Mouse (Mus musculus): ENCODE results near the gene Cacnb3.
A peak's percentile ranks its signal among the peaks of the same experiment; 100 is the strongest.

Cacnb3 gene

DNA sequence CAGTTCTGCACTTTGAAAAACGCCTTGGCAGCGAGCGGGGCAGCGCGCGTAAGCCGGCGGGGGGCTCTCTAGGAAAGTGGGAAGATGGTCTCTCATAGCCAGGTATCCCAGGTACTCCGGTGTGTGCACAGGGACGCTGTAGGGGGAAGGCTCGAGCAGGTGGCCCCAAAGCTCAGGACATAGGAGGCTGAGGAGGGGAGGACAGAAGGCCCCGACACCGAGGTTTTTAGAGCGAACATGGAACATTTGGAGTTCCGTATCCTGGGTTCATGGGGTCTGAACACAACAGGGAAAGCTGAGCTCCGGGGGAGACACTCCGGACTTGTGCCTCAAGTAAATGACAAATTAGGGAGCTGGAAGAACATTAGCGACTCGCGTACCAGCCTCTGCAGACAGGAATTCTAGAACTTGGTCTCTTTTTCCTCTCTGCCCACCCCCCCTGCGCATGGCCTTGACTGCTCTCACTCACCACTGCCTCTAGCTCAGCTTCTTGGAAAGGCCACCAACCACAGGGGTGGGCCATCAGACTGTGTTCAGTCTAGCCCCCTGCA lies 4.7 kb downstream of the Cacnb3 start:
- no peak for DNase-seq (ENCODE audit: low spot score in 2 of 2)

DNA sequence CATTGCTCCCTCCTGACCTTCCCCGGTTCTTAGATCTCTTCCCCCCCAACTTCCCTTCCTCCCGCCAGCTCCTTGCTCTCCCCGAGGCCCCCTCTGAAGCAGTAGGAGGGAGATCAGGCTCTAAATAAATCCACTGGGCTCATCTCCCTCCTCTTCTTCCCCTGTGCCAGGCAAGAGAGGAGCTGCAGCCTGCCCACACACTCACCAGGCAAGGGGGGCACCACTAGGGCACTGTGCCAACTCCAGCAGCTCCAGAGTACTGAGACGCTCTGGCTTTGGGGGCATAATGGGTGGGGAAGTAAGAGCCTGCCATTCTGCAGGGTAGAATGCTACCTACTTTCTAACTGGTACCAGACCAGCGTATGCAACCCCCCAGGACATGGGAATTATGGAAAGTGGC lies 5.9 kb downstream of the Cacnb3 start:
- no peak for DNase-seq (ENCODE audit: low spot score in 2 of 2)

DNA sequence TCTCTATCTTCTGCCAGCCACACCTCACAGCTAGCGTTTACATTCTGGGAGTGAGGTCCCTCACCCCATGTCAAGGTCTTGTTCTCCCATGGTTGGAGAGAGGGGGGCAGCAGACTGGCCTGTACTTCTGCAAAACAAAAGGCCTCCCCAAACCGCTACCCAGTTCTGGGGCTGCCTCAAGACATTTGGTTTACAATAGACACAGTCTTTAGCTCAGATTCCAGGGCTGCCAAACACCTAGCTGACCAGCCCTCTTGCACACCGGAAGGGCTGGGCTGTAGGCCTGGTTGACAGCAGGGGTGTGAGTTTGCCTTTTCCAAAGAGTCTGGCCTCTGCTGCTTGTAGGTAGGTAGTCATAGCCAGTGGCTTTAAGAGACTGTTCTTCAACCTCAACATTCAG lies 6.5 kb downstream of the Cacnb3 start:
- DNase-seq (ENCODE audit: low spot score in 2 of 2) = no peak

DNA sequence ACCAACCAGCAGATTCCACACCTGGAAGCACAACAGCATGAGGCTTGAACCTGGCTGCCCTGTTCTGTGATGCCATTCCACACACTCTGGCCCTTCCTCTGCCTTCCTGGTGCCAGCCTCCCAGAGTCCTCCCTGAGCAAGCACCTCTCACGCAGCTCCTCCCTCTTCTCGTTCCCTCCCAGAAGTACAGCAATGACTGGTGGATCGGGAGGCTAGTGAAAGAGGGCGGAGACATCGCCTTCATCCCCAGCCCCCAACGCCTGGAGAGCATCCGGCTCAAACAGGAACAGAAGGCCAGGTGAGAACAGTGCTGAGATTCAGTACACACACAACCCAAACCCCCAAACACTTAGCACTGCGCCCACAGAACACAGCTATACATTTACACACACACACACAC lies 9.5 kb downstream of the Cacnb3 start:
- no peak for DNase-seq (ENCODE audit: low spot score in 2 of 2)

DNA sequence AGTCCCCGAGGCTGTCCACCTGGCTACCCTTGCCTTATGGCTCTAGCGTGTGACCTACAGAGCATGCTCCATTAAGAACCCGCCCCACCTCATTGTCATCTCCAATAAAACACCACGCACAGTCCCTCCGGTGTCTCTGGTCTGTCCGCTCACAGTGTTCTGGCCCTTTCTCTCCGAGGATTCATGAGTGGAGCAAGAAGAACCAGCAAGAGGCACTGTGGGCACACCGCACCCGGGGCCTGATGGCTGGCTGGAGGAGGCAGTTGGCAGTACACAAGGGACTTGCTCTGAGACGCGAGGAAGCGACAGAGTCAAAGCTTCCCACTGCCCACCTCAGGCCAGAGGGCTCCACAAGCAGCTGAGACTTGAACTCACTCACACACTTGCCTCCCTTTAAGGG lies 13.8 kb downstream of the Cacnb3 start:
- DNase-seq (ENCODE audit: low spot score in 2 of 2) = no peak

DNA sequence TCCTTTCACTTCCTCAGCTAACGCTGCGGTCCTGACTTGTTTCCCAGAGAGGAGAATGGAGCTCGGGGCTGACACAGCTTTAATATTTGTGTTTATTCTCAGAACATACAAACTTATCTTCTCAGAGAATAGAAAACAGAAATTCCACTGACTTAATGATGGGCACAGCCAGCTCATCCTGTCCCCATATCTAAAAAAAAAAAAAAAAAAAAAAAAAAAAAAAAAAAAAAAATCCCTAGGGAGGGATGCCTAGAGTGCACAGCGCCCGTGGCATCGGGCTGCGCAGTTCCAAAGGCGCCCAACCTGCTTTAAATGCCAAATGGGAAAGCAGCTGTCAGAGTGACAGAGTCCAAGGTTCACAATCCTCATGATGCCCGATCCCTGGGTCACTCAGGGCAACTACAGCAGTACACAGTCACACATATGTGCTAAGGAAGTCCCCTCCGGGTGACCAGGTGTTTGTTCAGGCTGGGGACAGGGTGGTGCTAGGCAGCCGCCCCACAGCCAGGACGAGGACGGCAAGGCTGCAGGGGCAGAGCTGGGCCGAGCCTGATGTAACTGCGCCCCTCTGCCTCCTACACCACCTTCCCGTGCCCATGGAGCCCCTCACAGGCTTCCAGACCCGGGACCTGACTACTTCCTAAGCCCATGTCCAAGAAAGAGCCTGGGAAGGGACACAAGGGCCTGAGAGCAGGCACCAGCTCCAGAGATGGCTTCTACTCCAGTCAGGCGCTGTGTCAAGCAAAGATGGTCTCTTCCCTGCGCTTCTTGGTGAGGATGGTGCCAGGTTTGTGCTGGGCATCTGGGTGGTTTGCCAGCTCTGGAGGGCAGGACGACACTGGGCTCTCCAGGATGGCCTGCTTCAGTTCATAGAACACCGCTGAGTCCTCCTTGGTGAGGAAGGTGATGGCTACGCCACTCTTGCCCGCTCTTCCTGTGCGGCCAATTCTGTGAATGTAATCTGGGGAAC lies 14.7 kb downstream of the Cacnb3 start:
- DNase-seq (ENCODE audit: low spot score in 2 of 2) = no peak

DNA sequence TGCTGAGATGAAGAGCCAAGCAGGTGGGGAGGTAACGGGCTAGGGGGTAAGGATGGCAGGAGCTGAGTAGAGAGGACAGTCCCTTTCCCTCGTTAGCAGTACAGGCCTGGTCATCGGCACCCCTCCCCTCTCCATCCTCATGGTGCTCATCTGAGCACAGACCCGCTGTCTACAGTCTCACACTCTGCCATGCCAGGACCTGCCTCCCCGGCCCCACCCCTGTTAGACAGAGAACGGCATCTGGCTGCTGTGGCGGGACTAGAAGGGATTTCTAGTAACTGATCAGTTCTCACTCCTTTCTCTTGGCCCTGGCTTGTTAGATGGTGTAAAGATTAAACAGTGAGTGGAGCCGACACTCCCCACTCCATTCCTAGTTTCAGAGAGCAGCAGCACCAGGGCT lies 16.1 kb downstream of the Cacnb3 start:
- DNase-seq (ENCODE audit: low spot score in 2 of 2) = no peak

DNA sequence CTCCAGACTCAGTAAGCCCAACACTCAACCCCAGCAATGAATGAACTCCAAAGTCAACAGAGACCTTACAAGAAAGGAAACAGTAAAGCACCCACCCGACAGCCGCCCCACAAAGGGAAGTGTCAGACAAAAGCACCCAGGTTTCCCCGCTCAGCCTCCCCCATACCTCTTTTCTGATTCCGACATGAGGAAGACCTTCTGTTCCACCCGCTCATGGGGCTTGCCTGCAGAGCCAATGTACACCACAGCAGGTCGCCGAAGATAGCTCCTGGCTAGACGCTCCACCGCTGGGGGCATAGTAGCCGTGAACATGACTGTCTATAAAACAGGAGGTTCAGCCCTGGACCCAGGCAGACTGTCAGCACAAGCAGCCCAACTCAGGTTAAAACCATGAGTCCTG lies 16.7 kb downstream of the Cacnb3 start:
- no peak for DNase-seq (ENCODE audit: low spot score in 2 of 2)

DNA sequence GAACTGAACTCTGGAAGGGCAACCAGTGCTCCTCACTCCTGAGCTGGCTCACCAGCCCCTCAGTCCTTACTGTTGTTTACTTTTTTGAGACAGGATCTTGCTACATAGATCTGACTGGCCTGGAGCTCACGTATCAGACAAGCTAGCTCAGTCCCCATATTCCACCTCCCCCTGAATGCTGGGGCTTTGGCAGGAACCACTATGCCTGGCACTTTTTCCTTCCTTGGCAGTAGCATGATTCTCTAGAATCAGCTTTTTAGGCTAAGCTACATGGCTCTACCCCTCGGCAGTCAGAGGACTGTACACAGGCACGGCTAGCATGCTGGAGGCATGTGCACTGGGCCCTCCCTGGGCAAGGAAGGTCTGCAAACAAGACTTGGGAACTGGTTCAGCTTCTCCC lies 17.4 kb downstream of the Cacnb3 start:
- no peak for DNase-seq (ENCODE audit: low spot score in 2 of 2)

DNA sequence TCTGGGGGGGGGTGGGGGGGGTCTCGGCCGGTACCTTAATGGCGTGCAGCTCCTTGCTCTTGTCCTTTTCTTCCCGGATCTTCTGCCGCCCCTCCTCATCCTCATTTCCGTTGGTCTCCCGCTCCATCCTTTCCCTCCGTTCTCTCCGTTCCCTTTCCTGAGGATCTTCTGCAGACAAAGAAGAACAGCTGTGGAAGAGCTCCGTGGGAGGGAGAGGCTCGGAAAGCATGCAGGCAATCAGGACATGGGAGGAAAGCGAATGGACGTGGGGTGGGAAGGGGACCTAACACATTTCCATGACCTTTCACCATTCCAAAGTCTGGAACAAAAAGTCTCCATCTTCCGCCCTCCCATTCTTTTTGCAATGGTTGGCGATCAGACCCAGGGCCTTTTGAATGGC lies 20.8 kb downstream of the Cacnb3 start:
- DNase-seq (ENCODE audit: low spot score in 2 of 2) = no peak

DNA sequence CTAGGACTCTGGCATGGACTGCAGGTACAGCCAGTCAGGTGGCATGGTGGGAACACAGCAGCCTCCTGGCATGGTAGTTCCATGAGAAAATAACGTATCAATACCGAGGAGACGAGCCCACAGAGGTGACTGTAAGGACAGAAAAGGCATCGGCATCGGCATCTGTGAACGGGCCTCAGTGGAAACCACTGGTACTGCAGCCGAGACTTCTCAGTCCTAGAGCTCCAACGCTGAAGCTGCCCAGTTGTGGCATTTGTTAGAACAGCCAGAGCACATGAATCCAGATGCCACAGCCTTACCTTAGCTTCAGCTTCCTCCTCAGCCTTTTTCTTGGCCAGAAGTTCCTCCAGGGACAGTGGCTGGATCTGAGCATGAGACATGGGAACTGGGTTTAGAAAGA lies 21.5 kb downstream of the Cacnb3 start:
- DNase-seq (ENCODE audit: low spot score in 2 of 2) = no peak

DNA sequence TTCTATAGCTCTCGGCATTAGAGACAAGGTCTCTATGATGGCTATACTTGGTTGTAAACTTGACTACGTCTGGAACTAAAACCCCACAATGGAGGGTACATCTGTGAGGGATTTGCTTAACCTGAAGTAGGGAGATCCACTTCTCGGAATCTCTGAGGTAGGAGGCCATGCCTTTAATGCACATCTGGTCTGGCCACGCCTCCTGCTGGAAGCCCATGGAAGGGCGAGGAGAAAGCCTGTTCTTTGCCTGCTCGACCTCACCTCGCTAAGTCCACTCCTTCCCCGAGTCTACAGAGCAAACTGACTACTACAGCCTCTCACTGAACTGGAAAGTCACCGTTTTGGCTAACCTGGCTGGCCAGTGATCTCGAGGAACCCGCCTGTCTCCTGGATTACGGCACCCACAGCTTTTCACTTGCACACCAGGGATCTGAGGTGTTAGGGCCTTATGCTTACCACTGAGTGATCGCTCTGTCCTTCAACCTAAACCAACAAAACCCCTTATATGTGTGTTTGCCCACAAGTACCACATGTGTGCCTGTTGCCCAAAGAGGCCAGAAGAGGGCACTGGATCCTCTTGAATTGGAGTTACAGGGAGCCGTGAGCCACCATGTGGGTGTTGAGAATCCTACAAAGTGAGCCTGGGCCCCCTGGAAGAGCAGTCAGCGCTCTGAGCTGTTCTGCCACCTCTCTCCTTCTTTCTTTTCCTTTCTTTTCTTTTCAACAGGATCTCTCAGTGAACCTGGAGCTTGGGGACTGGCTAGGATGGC lies 26.5 kb downstream of the Cacnb3 start:
- no peak for DNase-seq (ENCODE audit: low spot score in 2 of 2)

DNA sequence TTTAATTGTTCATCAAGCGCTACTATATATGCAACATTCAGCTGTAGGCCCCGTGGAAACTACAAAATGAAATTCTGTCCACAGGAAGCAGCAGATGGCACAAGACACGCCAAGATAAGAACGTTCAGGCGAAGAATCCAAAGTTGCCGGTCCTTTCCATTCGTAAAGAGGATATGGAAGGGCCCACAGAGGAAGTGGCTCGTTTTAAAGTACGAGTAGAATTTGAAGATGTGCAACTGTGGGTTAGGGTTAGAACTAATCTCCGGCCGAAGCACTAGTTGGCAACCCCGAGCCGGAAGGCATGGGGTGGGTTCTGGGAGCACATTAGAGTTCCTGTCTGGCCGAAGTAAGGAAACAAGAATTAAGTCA lies 31.5 kb downstream of the Cacnb3 start:
- DNase-seq (ENCODE audit: low spot score in 2 of 2) = no peak

DNA sequence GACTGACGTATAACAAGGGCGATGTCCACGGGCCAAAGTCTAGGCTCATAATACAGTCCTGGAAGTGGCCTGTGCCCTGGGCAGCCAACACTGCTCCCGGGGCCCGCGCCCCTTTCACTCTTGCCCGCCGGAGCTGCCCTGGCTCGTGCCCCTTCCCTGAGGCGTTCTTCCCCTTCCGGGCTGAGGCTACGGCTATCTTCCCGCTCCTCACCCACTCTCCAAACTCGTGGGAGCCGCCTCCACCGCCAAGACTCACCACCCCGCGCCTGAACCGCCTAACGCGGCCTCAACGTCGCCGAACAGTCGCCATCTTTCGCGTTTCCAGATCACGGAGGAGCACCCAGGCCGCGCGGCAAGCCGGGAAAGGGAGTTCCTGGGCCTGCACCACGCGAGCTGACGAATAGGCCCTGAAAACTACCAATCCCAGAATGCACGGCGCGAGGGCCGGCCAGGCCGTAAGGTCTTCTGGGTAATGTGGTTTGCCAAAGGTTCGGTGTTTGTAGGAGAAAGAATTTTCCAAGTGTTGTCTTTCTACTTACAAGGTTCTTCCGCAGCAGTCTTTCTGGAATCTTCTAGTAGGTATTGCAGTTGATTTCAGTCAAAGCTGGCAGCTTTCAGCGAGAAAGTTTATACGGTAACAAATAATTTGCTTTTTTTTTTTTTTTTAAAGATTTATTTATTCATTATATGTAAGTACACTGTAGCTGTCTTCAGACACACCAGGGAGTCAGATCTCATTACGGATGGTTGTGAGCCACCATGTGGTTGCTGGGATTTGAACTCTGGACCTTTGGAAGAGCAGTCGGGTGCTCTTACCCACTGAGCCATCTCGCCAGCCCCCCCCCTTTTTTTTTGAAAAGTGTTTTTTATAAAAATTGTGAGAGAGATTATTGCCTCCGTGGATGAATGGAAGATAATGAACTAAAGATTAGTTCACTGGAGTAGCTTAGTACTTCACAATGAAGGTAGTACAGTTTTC lies 32.2 kb downstream of the Cacnb3 start, which contains the start of gene Ddx23:
Ddx23 (minus strand) TSS at position 328 of the 979 bp plus-strand sequence.
- DNase-seq (ENCODE audit: low spot score in 2 of 2) = peak; percentile 91

DNA sequence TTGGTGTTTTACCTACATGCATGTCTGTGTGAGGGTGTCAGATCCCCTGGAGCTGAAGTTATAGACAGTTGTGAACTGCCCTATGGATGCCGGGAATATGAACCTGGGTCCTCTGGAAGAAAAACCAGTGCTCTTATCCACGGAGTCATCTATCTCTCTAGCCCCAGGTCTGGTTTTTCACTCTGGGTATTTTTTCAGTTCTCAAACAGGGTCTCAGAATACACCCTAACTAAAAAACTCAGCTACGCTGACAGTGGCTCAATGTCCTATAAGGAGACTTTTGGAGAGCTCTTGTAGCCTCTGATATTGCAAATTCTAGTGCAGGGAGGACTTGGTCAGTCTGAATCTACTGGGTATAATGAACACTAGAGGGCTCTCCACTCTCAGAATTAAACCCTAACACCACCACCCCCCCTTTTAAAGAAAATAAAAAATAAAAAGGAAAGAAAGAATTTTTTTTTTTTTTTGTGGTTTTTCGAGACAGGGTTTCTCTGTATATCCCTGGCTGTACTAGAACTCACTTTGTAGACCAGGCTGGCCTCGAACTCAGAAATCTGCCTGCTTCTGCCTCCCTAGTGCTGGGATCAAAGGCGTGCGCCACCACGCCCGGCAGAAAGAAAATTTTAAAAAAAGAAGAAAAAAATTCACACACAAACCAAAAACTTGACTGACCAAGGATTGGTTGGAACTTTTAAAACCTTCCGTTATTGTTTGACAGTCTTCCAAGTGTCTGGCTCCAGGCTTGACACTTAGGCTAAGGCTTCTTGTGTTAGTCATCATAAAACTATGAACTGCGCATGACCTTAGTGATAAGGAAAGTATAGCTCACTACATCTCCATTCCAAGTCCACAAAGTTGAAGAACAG lies 33.6 kb downstream of the Cacnb3 start:
- no peak for DNase-seq (ENCODE audit: low spot score in 2 of 2)

DNA sequence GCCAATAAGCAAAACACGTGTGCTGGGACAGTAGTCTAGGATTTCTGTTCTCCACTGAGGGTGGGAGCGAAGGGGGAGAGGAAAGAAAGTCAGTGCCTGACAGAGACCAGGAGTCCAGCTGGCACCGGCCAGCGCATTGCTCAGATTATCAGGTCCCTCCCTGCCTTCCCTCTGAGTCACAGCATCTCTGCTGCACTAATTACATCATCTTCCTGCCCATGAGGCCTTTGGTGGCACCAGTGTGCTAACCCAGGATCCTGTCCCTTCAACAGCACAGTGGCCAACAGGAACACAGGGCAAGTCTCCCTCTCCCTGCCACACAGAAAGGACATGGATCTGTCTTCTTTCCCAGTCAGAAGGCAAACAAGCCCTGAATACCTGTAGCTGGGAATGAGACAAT lies 42.0 kb downstream of the Cacnb3 start:
- DNase-seq (ENCODE audit: low spot score in 2 of 2) = no peak

DNA sequence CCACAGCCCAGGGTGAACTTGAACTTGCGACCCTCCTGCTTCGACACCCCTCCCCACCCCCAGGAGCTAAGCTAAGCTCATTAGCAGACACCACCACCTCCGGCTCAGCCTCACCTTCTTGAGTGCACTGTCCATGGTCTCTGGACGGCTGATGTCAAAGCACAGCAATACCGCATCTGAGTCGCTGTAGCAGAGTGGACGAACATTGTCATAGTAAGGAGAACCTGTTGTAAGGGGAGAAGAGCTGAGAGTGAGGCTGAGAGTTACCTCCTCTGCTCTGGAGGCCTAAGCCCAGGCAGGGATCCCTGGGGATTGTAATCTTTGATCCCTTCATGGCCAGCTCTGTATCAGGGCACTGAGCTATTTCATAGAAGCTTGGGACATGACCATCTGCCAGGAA lies 43.1 kb downstream of the Cacnb3 start:
- DNase-seq (ENCODE audit: low spot score in 2 of 2) = no peak

DNA sequence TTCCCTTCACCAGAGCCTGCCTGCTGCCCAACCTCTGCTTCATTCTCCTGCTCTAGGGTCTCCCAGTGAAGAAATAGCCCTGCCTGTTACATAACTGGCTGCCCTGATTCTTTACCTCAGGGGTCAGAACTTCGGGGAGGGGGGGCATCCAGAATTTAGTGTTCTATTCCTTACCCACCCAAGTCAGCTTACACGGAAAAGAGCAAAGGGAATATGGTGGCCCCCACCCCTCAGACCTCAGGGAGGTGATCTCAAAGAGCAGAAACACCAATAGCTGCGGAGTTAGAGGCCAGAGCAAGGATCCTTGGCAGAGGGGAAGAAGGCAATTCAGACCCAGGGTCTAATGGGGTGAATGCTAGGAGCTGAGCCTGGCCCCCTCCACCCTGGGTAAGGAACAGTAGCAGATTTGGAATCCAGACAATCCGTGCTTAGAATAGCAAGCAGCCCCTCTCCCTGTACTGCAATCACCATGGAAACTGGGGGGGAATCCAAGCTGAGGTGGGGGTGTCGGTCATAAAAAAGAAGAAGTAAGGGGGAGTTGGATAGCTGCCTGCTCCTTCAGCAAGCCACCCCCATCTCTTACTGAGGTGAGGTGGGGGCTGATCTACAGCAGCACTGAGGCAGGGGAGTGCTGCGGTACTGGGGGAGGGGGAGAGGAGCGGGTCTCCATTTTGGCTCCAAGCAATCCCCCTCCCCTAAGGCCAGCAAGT lies 43.8 kb downstream of the Cacnb3 start:
- no peak for DNase-seq (ENCODE audit: low spot score in 2 of 2)

DNA sequence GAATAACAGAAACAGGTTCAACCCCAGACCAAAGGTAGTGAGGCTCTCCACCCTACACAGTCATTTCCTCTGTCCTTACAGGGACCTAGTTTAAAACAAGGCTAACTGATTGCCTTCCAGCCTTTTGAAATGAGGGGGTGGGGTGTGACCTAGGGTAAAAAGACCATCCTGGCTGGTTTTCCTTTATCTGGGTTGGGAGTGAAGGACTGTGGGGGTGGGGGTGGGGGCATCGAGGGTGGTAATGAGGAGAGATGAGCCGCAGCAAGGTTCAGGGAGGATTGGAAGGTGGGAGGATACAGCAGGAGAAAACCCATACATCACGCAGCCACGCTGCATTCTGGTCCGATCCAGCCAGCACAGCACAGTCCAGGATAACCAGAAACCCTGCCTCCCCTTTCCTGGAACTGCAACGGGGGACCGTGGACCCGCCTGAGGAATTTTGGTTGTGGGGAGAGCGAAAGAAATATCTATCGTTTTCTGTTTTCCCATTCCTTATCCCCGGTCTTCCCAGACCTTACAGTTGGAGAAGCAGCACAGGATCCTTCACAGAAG lies 44.4 kb downstream of the Cacnb3 start:
- DNase-seq (ENCODE audit: low spot score in 2 of 2) = no peak

Measured in frontal cortex, postnatal 25 days (tissue).